Mouse (Mus musculus): ENCODE measurements at regions not wholly inside any gene's neighbourhood (a gene's known extent, or its start where the extent isn't known, plus 50 kb on each side); places are given as distances from the start of the nearest gene placed in this dataset.

GRCm38 (mm10) chr17:64920236-64920635, 84.4 kb upstream of the 4930583I09Rik start:
- no peak for TF ChIP-seq POLR2A (IDR thresholded peaks at IDR 0.05; ENCODE audit: extremely low read depth, insufficient read depth, low read length)
- TF ChIP-seq CTCF (IDR thresholded peaks at IDR 0.05; ENCODE audit: extremely low read depth, insufficient read depth, low read length) = no peak

Measured in cortical plate, adult 2 months (tissue).